Mouse (Mus musculus): ENCODE measurements around the gene Ifnk. TPM values are rescaled to one million over a fixed set of nuclear protein-coding genes. Genes with fewer than 3 reads are reported as not detected.

The Ifnk gene
- polyA plus RNA-seq, 1 experiment from 2014 or later, result 0.42 TPM

DNA sequence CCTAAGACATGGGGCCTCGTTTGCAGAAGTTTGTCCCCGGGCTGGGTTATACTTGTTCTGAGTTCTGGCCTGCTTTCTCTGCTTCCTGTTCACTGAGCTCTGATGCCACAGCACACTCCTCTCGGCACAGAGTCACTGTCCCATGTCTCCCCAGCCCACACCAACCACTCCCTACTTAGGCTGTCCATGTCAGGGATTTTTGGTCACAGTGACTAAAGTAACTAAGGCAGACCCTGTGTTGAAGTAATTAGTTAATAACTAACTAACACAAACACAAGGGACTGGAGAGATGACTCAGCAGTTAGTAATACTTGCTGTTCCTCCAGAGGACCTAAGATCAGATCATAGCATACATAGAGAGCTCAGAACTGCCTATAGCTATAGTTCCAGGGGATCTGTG is 14.1 kb downstream of the Ifnk start:
- no peak overlapping the region for H3K4me2 ChIP-seq (replicated peaks)
- no peak overlapping the region for H3K27ac ChIP-seq
- H3K27me3 ChIP-seq, result no peaks in the 10 kb centered on the region
- H3K4me3 ChIP-seq, result no peak overlapping the region
- H3K9ac ChIP-seq, result no peak overlapping the region
- ATAC-seq (ENCODE audit: insufficient number of reproducible peaks, insufficient read depth, low FRiP score, low TSS enrichment), result 0 out of 2 replicates have a peak, but pooled peaks have one; percentile 60
- 76% methylated on average over 3 of the region's 3 CpGs for WGBS
- no peaks in the 10 kb centered on the region for H3K36me3 ChIP-seq
- H3K9me3 ChIP-seq, result no peaks in the 10 kb centered on the region
- H3K4me1 ChIP-seq, result peaks cover 9% of the 10 kb centered on the region; the same call in 1 of the 2 replicates

DNA sequence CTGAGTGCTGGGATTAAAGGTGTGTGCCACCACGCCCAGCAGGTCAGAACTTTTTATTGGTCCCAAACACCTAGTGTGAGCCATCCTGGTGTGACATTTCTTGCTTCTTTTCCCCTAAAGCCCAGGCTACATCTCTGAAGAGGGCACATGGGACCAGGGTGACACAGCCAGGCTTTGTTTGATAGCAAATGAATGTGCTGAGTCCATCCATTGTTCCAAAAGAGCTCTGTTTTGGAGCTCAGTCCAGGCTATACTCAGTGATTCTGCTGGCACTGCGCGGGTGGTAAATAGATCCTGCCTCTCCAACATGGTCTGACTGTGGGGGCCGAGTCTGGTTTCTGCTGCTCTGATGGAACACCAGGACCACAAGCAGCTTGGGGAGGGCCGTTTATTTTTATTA is 16.0 kb downstream of the Ifnk start:
- H3K36me3 ChIP-seq, result no peaks in the 10 kb centered on the region
- H3K27ac ChIP-seq, result no peak overlapping the region
- ATAC-seq (ENCODE audit: insufficient number of reproducible peaks, insufficient read depth, low FRiP score, low TSS enrichment), result no peak
- no peaks in the 10 kb centered on the region for H3K27me3 ChIP-seq
- H3K4me1 ChIP-seq, result peaks cover 9% of the 10 kb centered on the region; the same call in 1 of the 2 replicates
- no peak overlapping the region for H3K4me3 ChIP-seq
- H3K4me2 ChIP-seq (replicated peaks), result no peak overlapping the region
- H3K9ac ChIP-seq, result no peak overlapping the region
- 67% methylated on average over 5 of the region's 5 CpGs for WGBS
- no peaks in the 10 kb centered on the region for H3K9me3 ChIP-seq

DNA sequence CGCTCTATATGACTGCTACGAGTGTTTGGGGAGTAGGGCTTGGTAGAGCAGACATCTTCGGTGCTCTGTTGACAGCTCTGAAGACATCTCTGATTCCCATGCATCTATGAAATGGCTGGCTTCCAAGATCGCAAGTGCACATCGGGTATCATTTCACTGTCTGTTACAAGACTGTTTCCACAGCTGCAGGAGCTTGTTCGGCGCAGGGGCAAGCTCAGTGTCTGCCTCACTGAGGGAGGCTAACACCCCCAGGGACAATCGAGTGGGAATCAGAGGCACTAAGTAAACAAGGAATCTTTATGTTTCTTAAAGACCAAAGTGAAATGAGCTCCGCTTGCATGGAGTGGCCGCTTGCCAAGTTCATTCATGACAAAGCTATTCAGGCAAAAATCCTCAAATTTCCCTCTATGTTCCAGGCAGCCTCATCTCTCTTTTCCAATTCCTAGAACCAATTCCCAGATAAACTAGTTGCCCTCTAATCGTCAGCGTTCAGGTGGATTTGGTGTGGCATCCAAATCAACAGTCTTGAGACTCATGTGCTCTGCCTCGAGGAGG is 17.8 kb downstream of the Ifnk start:
- Histone ChIP-seq H3K4me1 (peaks cover 9% of the 10 kb centered on the region; the same call in 1 of the 2 replicates), H3K9me3 (no peaks in the 10 kb centered on the region), H3K36me3 (no peaks in the 10 kb centered on the region), H3K4me3 (no peak overlapping the region), H3K27ac (no peak overlapping the region), H3K9ac (no peak overlapping the region), H3K27me3 (no peaks in the 10 kb centered on the region), H3K4me2 (replicated peaks) (no peak overlapping the region)
- WGBS, result 68% methylated on average over 13 of the region's 13 CpGs
- ATAC-seq (ENCODE audit: insufficient number of reproducible peaks, insufficient read depth, low FRiP score, low TSS enrichment), result 0 out of 2 replicates have a peak, but pooled peaks have one; percentile 30

GRCm38 (mm10) chr4:35172471-35172870 is 20.6 kb downstream of the Ifnk start:
- 87% methylated on average over 2 of the region's 2 CpGs for WGBS
- Histone ChIP-seq H3K9ac (no peak overlapping the region), H3K4me1 (peaks cover 9% of the 10 kb centered on the region; the same call in 1 of the 2 replicates)

DNA sequence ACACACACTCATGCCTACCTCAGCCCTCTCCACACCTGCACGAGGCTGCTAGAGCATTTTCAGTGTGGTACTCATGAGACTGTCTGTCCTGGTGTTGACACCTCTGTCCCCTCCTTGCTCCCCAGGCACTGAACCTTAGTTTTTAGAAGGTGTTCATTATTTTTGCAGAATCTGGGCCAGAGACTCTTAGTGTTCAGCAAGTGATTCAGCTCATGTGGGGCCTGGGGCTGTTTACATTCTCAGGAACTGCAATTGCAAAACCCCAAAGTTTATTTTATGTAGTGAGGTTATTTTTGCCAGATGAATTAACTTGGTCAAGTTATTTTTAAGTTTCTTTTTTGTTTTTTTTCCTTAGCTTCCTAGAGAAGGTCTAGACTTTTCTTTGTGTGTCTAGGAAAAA is 21.7 kb downstream of the Ifnk start:
- Histone ChIP-seq H3K4me1 (peaks cover 9% of the 10 kb centered on the region; the same call in 1 of the 2 replicates), H3K4me3 (no peak overlapping the region), H3K4me2 (replicated peaks) (no peak overlapping the region), H3K36me3 (no peaks in the 10 kb centered on the region), H3K9me3 (no peaks in the 10 kb centered on the region), H3K9ac (no peak overlapping the region), H3K27ac (no peak overlapping the region), H3K27me3 (no peaks in the 10 kb centered on the region)
- 58% methylated on average over 1 of the region's 1 CpGs for WGBS
- no peak; the same call in 1 of the 2 replicates for ATAC-seq (ENCODE audit: insufficient number of reproducible peaks, insufficient read depth, low FRiP score, low TSS enrichment)

More at GRCm38 (mm10) chr4:35172471-35172870, 20.6 kb downstream of the Ifnk start:
- H3K27ac ChIP-seq, result no peak overlapping the region
- H3K36me3 ChIP-seq, result no peaks in the 10 kb centered on the region
- no peaks in the 10 kb centered on the region for H3K9me3 ChIP-seq
- H3K4me2 ChIP-seq (replicated peaks), result no peak overlapping the region
- no peaks in the 10 kb centered on the region for H3K27me3 ChIP-seq
- no peak for ATAC-seq (ENCODE audit: insufficient number of reproducible peaks, insufficient read depth, low FRiP score, low TSS enrichment)
- H3K4me3 ChIP-seq, result no peak overlapping the region

- Histone ChIP-seq H3K9me3 (no peaks in the 10 kb centered on the region), H3K9ac (no peak overlapping the region), H3K4me3 (no peak overlapping the region), H3K27me3 (no peaks in the 10 kb centered on the region), H3K4me1 (no peaks in the 10 kb centered on the region), H3K36me3 (no peaks in the 10 kb centered on the region), H3K27ac (no peak overlapping the region), H3K4me2 (replicated peaks) (no peak overlapping the region)
- no peak for ATAC-seq (ENCODE audit: insufficient number of reproducible peaks, insufficient read depth, low FRiP score, low TSS enrichment)
- WGBS, result 89% methylated on average over 2 of the region's 2 CpGs
These were observed 23.7 kb downstream of the Ifnk start for GRCm38 (mm10) chr4:35175566-35175965.

DNA sequence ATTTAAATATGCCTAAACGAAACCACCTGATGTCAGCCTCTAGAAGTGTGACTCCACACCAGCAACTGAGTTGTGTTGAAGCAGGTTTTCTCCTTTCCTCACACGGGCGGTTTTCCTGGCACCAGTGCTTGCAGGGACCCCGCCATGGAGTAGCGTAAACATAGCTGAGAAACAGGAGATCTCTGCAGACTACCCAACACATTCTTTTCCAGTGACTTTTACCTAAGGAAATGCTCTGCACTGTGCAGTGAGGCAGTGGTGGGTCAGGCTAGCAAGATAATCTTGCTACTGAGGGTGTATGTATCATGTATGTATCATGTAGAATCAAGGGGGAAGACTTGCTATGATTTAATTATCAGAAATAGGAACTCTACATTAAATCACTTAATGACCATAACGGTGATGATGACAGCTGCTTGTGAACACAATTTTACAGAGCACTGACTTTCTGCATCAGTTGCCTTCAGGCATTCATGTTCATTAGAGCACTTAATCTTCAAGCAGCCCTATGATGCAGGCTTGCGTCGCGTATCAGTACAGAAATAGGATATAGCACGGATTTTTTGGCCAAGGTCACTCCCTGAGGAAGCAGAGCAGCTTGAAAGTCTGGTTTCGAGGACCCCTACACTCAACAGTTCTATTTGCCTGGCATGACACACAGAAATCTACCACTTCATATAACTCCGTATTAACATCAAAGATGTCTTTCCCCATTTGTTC is 26.2 kb downstream of the Ifnk start:
- 68% methylated on average over 12 of the region's 12 CpGs for WGBS
- no peaks in the 10 kb centered on the region for H3K9me3 ChIP-seq
- H3K4me3 ChIP-seq, result no peak overlapping the region
- H3K27me3 ChIP-seq, result no peaks in the 10 kb centered on the region
- H3K9ac ChIP-seq, result no peak overlapping the region
- H3K36me3 ChIP-seq, result no peaks in the 10 kb centered on the region
- ATAC-seq (ENCODE audit: insufficient number of reproducible peaks, insufficient read depth, low FRiP score, low TSS enrichment), result no peak
- no peak overlapping the region for H3K4me2 ChIP-seq (replicated peaks)
- no peak overlapping the region for H3K27ac ChIP-seq
- no peaks in the 10 kb centered on the region for H3K4me1 ChIP-seq

GRCm38 (mm10) chr4:35187617-35188326 is 35.9 kb downstream of the Ifnk start:
- Histone ChIP-seq H3K4me1 (no peaks in the 10 kb centered on the region), H3K27ac (no peak overlapping the region), H3K36me3 (no peaks in the 10 kb centered on the region), H3K9me3 (no peaks in the 10 kb centered on the region), H3K27me3 (no peaks in the 10 kb centered on the region), H3K4me3 (no peak overlapping the region), H3K4me2 (replicated peaks) (no peak overlapping the region), H3K9ac (no peak overlapping the region)
- ATAC-seq (ENCODE audit: insufficient number of reproducible peaks, insufficient read depth, low FRiP score, low TSS enrichment), result no peak
- 89% methylated on average over 8 of the region's 8 CpGs for WGBS

GRCm38 (mm10) chr4:35189794-35190193 is 37.9 kb downstream of the Ifnk start:
- 76% methylated on average over 5 of the region's 5 CpGs for WGBS
- Histone ChIP-seq H3K9me3 (no peaks in the 10 kb centered on the region), H3K27ac (no peak overlapping the region), H3K27me3 (no peaks in the 10 kb centered on the region), H3K4me2 (replicated peaks) (no peak overlapping the region), H3K9ac (no peak overlapping the region), H3K4me1 (no peaks in the 10 kb centered on the region), H3K4me3 (no peak overlapping the region), H3K36me3 (no peaks in the 10 kb centered on the region)
- no peak; the same call in 1 of the 2 replicates for ATAC-seq (ENCODE audit: insufficient number of reproducible peaks, insufficient read depth, low FRiP score, low TSS enrichment)

DNA sequence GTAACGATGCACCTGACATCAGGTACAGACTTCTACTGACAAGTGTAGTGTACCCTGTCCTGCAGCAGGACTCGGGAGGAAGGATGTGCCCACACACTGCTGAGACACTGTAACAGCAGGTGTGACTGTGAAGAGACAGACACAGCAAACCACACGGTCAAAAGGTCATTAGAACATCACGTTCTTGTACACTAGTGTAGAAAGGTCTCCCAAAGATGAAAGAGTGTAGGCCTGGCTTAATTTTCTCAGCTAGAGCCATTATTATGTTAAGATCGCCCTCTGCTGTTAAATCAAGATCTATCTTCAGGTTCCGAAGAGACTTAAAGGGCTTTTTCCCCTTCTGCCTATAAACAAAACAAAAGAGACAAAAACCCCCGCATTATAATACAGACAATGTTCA is 40.9 kb downstream of the Ifnk start:
- ATAC-seq (ENCODE audit: insufficient number of reproducible peaks, insufficient read depth, low FRiP score, low TSS enrichment), result no peak
- 43% methylated on average over 7 of the region's 7 CpGs for WGBS
- no peaks in the 10 kb centered on the region for H3K36me3 ChIP-seq
- no peaks in the 10 kb centered on the region for H3K27me3 ChIP-seq
- no peaks in the 10 kb centered on the region for H3K9me3 ChIP-seq
- no peak overlapping the region for H3K27ac ChIP-seq
- no peak overlapping the region for H3K4me3 ChIP-seq
- no peak overlapping the region for H3K9ac ChIP-seq
- H3K4me2 ChIP-seq (replicated peaks), result no peak overlapping the region
- H3K4me1 ChIP-seq, result no peaks in the 10 kb centered on the region

GRCm38 (mm10) chr4:35201700-35202099 is 49.8 kb downstream of the Ifnk start:
- Histone ChIP-seq H3K9me3 (no peaks in the 10 kb centered on the region), H3K9ac (no peak overlapping the region), H3K4me3 (no peak overlapping the region), H3K36me3 (0 out of 2 replicates have a peak, but pooled peaks cover 17% of the 10 kb centered on the region), H3K27ac (no peak overlapping the region), H3K4me2 (replicated peaks) (no peak overlapping the region), H3K4me1 (no peaks in the 10 kb centered on the region), H3K27me3 (no peaks in the 10 kb centered on the region)
- ATAC-seq (ENCODE audit: insufficient number of reproducible peaks, insufficient read depth, low FRiP score, low TSS enrichment), result no peak
- WGBS, result 95% methylated on average over 5 of the region's 5 CpGs
